Mouse (Mus musculus) embryonic facial prominence, embryonic 14.5 days (tissue): ENCODE measurements around the gene AI467606. TPM values are rescaled to one million over a fixed set of nuclear protein-coding genes. Genes with fewer than 3 reads are reported as not detected.

Source experiments
- ATAC-seq: fragments of 200-750 bp; cut with Nextera tagmentation; 2 replicates; pipeline ENCODE4 v1.8.0; 2017; ENCODE audit warnings: low read depth, moderate number of reproducible peaks, moderate TSS enrichment
- DNase-seq: peaks from one replicate; pipeline ENCODE4 v3.0.0-alpha.2; 2015; ENCODE audit warnings: low spot score
- H3K27ac ChIP-seq: fragments of 300-500 bp; sonication (generic); replicated peaks from 2 replicates; pipeline ENCODE4 v1.5.1; 2014; ENCODE audit warnings: low read depth, mild to moderate bottlenecking, low read length, moderate library complexity
- H3K27me3 ChIP-seq: fragments of 300-500 bp; sonication (generic); replicated peaks from 2 replicates; pipeline ENCODE4 v1.6.1; 2014; ENCODE audit warnings: low read length; ENCODE audit not compliant: control insufficient read depth, insufficient read depth
- H3K36me3 ChIP-seq: fragments of 300-500 bp; sonication (generic); 2 replicates; pipeline ENCODE4 v1.6.1; 2014; ENCODE audit warnings: low read length, mixed read lengths; ENCODE audit not compliant: control insufficient read depth, insufficient read depth
- H3K4me1 ChIP-seq: fragments of 300-500 bp; sonication (generic); 2 replicates; pipeline ENCODE4 v1.6.1; 2014; ENCODE audit warnings: antibody characterized with exemption, low read length; ENCODE audit not compliant: control insufficient read depth, insufficient read depth
- H3K4me2 ChIP-seq: fragments of 300-500 bp; sonication (generic); 2 replicates; pipeline ENCODE4 v1.6.1; 2014; ENCODE audit warnings: low read depth, mild to moderate bottlenecking, low read length, moderate library complexity, mixed read lengths
- H3K4me3 ChIP-seq: fragments of 300-500 bp; sonication (generic); 2 replicates; pipeline ENCODE4 v1.5.1; 2014; ENCODE audit warnings: low read depth, mild to moderate bottlenecking, low read length
- H3K9ac ChIP-seq: fragments of 300-500 bp; sonication (generic); 2 replicates; pipeline ENCODE4 v1.6.1; 2014; ENCODE audit warnings: low read depth, mild to moderate bottlenecking, low read length, moderate library complexity, mixed read lengths
- H3K9me3 ChIP-seq: fragments of 300-500 bp; sonication (generic); 2 replicates; pipeline ENCODE4 v1.6.1; 2016; ENCODE audit warnings: low read length; ENCODE audit not compliant: control insufficient read depth
- WGBS: fragments of 180-500 bp; shearing (Covaris S2); extraction: QIAGEN DNeasy Blood & Tissue Kit; methylation state at CpG from one replicate; pipeline ENCODE4 v1.1.7; 2014; 5-methylcytosine and 5-hydroxymethylcytosine counted together
- polyA plus RNA-seq: library from polyadenylated mRNA; unstranded; fragments of >200 nt; fragmentation: Nextera tagmentation; extraction: Ambion mirVana; gene quantifications from 2 replicates; pipeline ENCODE4 v1.2.1, GENCODE M21; 2014

The AI467606 gene
- polyA plus RNA-seq, 1 experiment from 2014 or later: 4.5 TPM

GRCm38 (mm10) chr7:127088901-127089845 is 2.0 kb upstream of the AI467606 start:
- H3K9ac ChIP-seq: 0 out of 2 replicates have a peak overlapping the region, but pooled peaks have one; percentile 22
- peak; percentile 27 for DNase-seq

DNA sequence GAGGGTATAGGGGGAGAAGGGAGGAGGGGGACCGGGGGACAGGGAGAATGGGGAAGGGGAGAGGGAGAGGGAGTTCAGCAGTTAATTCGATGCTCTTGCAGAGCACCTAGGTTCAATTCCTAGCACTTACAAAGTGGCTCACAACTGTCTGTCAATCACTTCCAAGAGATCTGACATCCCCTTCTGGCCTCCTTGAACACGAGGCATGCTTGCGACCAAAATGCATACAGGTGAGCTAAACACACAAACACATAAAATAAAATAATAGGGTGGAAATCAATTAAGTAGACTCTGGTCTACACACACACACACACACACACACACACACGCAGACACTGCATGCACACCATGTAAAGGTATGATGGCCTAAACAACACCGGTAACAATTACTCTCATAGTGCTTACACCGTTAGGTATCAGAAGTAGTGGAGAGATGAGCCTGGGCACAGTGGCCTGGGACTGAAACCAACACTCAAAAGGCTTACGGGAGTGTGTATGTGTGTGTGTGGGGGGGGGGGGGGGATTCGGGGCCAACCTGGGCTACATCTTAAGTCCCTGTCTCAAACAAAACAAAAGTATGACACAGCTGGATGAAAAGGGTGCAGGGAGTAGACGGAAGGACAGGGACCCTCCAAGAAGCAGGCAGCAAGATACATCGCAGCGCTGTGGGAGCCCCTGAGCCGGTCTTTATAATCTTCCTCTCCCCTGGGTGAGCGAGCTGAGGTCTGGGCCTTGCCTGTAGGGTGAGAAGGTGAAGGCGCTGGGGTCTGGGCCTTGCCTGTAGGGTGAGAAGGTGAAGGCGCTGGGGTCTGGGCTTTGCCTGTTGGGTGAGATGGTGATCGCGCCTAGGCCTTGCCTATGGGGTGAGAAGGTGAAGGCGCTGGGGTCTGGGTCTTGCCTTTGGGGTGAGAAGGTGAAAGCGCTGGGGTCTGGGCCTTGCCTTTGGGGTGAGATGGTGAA is 725 bp upstream of the AI467606 start:
- 84% methylated on average over 19 of the region's 20 CpGs for WGBS
- H3K4me1 ChIP-seq: 0 out of 2 replicates have a peak, but pooled peaks cover 3% of the 10 kb centered on the region
- DNase-seq (no peak), ATAC-seq (no peak)
- H3K9ac ChIP-seq: no peak overlapping the region
- H3K4me2 ChIP-seq: no peak overlapping the region
- H3K27ac ChIP-seq: no peak overlapping the region
- H3K4me3 ChIP-seq: no peak overlapping the region
- H3K36me3 ChIP-seq: no peaks in the 10 kb centered on the region
- H3K27me3 ChIP-seq: peaks cover 4% of the 10 kb centered on the region; the same call in 1 of the 2 replicates
- no peaks in the 10 kb centered on the region for H3K9me3 ChIP-seq

More at GRCm38 (mm10) chr7:127088901-127089845, 2.0 kb upstream of the AI467606 start:
- no peak overlapping the region for H3K27ac ChIP-seq
- no peak overlapping the region for H3K4me3 ChIP-seq
- peaks cover 4% of the 10 kb centered on the region; the same call in 1 of the 2 replicates for H3K27me3 ChIP-seq
- peak; percentile 26; the same call in 1 of the 2 replicates for ATAC-seq
- 0 out of 2 replicates have a peak, but pooled peaks cover 3% of the 10 kb centered on the region for H3K4me1 ChIP-seq
- H3K4me2 ChIP-seq: peak overlapping the region; percentile 39
- 19% methylated on average over 27 of the region's 27 CpGs for WGBS
- no peaks in the 10 kb centered on the region for H3K9me3 ChIP-seq
- no peaks in the 10 kb centered on the region for H3K36me3 ChIP-seq

DNA sequence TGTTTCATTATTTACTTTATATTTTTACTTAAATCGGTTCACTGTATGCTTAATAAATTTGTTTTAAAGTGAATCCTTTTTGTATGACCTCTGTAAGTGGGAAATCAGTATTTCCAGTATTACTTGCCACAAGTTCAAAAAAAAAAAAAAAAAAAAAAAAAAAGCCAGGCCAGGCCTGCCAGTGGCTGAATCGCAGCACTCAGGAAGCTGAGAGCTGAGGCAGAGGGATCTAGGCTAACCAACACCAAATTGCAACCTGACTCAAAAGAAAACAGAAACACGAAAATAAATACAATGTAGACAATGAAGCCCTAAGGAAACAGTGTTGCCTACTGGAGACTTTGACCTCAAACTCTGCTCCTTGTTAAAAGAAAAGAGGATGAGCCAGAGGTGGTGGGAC is 2.8 kb downstream of the AI467606 start:
- H3K4me1 ChIP-seq: peaks cover 5% of the 10 kb centered on the region; the same call in 1 of the 2 replicates
- no peaks in the 10 kb centered on the region for H3K9me3 ChIP-seq
- 66% methylated on average over 3 of the region's 3 CpGs for WGBS
- no peaks in the 10 kb centered on the region for H3K36me3 ChIP-seq
- no peak overlapping the region for H3K4me3 ChIP-seq
- DNase-seq (no peak), ATAC-seq (no peak)
- H3K27ac ChIP-seq: no peak overlapping the region
- peaks cover 3% of the 10 kb centered on the region; the same call in 1 of the 2 replicates for H3K27me3 ChIP-seq
- H3K9ac ChIP-seq: no peak overlapping the region
- H3K4me2 ChIP-seq: no peak overlapping the region

- ATAC-seq (peak; percentile 67; the same call in 1 of the 2 replicates), DNase-seq (peak; percentile 69)
- no peaks in the 10 kb centered on the region for H3K9me3 ChIP-seq
- H3K4me1 ChIP-seq: peaks cover 5% of the 10 kb centered on the region; the same call in 1 of the 2 replicates
- H3K27me3 ChIP-seq: no peaks in the 10 kb centered on the region
- WGBS: 46% methylated on average over 7 of the region's 7 CpGs
- H3K4me3 ChIP-seq: no peak overlapping the region
- peak overlapping the region; percentile 3; the same call in 1 of the 2 replicates for H3K4me2 ChIP-seq
- peak overlapping the region; percentile 80 for H3K27ac ChIP-seq
- no peak overlapping the region for H3K9ac ChIP-seq
- H3K36me3 ChIP-seq: no peaks in the 10 kb centered on the region
Measured at GRCm38 (mm10) chr7:127096456-127096855, 5.3 kb downstream of the AI467606 start.

GRCm38 (mm10) chr7:127098521-127098920 is 7.4 kb downstream of the AI467606 start:
- Histone ChIP-seq H3K27me3 (no peaks in the 10 kb centered on the region), H3K4me1 (peaks cover 5% of the 10 kb centered on the region; the same call in 1 of the 2 replicates), H3K4me2 (no peak overlapping the region), H3K9ac (no peak overlapping the region), H3K9me3 (no peaks in the 10 kb centered on the region), H3K36me3 (no peaks in the 10 kb centered on the region), H3K27ac (no peak overlapping the region), H3K4me3 (no peak overlapping the region)
- DNase-seq: no peak
- 77% methylated on average over 5 of the region's 5 CpGs for WGBS
- ATAC-seq: no peak

- no peak for ATAC-seq
- H3K27ac ChIP-seq: no peak overlapping the region
- H3K36me3 ChIP-seq: no peaks in the 10 kb centered on the region
- no peak overlapping the region for H3K9ac ChIP-seq
- no peak overlapping the region for H3K4me2 ChIP-seq
- no peaks in the 10 kb centered on the region for H3K27me3 ChIP-seq
- H3K4me3 ChIP-seq: no peak overlapping the region
- H3K9me3 ChIP-seq: no peaks in the 10 kb centered on the region
- WGBS: 87% methylated on average over 4 of the region's 4 CpGs
- DNase-seq: no peak
- H3K4me1 ChIP-seq: peaks cover 5% of the 10 kb centered on the region; the same call in 1 of the 2 replicates
Measured at GRCm38 (mm10) chr7:127098950-127099349, 7.8 kb downstream of the AI467606 start.

DNA sequence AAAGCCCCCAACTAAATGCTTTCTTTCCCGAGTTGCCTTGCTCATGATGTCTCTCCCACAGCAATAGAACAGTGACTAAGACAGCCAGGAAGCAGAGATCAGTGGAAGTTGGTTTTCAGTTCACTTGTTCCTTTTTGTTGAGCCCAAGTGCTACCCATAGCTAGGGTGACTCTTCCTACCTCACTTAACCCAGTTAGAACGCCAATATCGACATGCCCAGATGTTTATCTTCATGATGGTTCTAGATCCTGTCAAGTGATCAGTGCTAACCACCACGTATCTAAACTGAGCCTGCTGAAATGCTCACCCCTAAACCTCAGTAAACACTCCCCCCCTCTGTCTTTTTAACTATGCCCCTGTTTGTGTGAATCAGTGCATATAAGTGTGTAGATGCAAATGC is 8.4 kb downstream of the AI467606 start:
- no peak overlapping the region for H3K9ac ChIP-seq
- no peaks in the 10 kb centered on the region for H3K36me3 ChIP-seq
- peaks cover 5% of the 10 kb centered on the region; the same call in 1 of the 2 replicates for H3K4me1 ChIP-seq
- ATAC-seq (no peak), DNase-seq (no peak)
- no peak overlapping the region for H3K4me3 ChIP-seq
- H3K4me2 ChIP-seq: no peak overlapping the region
- no peaks in the 10 kb centered on the region for H3K27me3 ChIP-seq
- 83% methylated on average over 4 of the region's 4 CpGs for WGBS
- H3K27ac ChIP-seq: no peak overlapping the region
- no peaks in the 10 kb centered on the region for H3K9me3 ChIP-seq

DNA sequence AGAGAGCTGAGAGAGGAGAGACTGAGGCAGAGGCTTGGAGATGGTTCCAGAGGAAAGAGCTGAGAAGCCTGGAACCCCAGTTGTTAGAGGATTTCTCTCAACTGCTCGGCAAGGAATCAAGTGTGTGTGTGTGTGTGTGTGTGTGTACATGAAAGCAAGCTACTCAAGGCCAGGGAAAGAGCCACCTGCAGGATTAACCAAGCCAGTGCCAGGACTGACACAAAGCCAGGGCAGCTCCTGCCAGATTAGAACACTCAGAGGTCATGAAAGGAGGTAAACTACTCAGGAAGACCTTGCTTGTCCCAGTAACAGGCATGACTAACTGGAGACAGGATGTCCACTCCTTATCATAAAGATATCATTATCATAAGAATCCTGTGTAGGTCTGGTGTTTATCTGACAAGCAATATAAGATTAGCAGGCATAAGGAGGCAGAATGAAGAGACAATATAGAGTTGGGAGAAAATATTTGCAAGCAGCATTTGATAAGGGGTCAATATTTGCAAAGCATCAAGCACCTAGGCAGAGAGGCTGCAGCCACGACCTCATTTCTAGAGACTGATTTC is 10.4 kb downstream of the AI467606 start:
- Histone ChIP-seq H3K36me3 (no peaks in the 10 kb centered on the region), H3K4me1 (peaks cover 9% of the 10 kb centered on the region; the same call in 1 of the 2 replicates), H3K27ac (no peak overlapping the region), H3K9ac (no peak overlapping the region), H3K4me2 (no peak overlapping the region), H3K4me3 (no peak overlapping the region), H3K9me3 (no peaks in the 10 kb centered on the region), H3K27me3 (no peaks in the 10 kb centered on the region)
- ATAC-seq (no peak), DNase-seq (no peak)
- WGBS: 34% methylated on average over 2 of the region's 2 CpGs
